Mouse (Mus musculus): ENCODE data around the gene Aatf. TPM values are rescaled to one million over a fixed set of nuclear protein-coding genes. Genes with fewer than 3 reads are reported as not detected.
A peak's percentile ranks its signal among the peaks of the same experiment; 100 is the strongest.

Aatf gene
- polyA plus RNA-seq, 1 experiment from 2014 or later: 55.3 TPM

DNA sequence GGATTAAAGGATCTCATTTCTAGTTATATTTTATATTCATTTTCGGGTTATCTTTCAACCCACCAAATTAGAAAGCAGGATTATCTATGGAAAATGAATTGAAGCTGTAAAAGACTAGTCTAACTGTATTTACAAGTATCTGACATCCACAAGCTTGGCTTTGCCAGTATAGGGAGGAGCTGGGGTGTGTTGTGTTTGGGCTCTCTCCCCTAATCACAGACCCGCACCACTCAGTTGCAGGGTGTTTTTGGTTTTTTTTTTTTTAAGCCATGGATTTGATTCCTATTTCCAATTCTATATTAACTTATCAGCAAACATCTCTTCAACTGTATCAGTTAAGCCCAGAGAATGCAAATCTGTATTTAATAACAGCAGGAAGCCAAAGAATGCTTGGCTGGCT is 4.1 kb upstream of the Aatf start:
- 40% methylated on average over 2 of the region's 2 CpGs for WGBS
- ATAC-seq (ENCODE audit: insufficient read depth, low FRiP score): no peak
- H3K4me1 ChIP-seq (ENCODE audit: control insufficient read depth, insufficient read depth, low read length): peaks cover 7% of the 10 kb centered on the region; the same call in 1 of the 2 replicates
- no peaks in the 10 kb centered on the region for H3K36me3 ChIP-seq (ENCODE audit: control insufficient read depth, insufficient read depth, low read length)
- no peak overlapping the region for H3K27ac ChIP-seq (ENCODE audit: low read length)
- no peaks in the 10 kb centered on the region for H3K9me3 ChIP-seq (replicated peaks; ENCODE audit: control insufficient read depth, low read length)
- H3K27me3 ChIP-seq (ENCODE audit: control insufficient read depth, insufficient read depth, low read length): peaks cover 73% of the 10 kb centered on the region
- no peak overlapping the region for H3K4me2 ChIP-seq (ENCODE audit: low read depth, low read length)
- H3K9ac ChIP-seq (ENCODE audit: low read length): no peak overlapping the region
- H3K4me3 ChIP-seq (replicated peaks; ENCODE audit: low read length): no peak overlapping the region

DNA sequence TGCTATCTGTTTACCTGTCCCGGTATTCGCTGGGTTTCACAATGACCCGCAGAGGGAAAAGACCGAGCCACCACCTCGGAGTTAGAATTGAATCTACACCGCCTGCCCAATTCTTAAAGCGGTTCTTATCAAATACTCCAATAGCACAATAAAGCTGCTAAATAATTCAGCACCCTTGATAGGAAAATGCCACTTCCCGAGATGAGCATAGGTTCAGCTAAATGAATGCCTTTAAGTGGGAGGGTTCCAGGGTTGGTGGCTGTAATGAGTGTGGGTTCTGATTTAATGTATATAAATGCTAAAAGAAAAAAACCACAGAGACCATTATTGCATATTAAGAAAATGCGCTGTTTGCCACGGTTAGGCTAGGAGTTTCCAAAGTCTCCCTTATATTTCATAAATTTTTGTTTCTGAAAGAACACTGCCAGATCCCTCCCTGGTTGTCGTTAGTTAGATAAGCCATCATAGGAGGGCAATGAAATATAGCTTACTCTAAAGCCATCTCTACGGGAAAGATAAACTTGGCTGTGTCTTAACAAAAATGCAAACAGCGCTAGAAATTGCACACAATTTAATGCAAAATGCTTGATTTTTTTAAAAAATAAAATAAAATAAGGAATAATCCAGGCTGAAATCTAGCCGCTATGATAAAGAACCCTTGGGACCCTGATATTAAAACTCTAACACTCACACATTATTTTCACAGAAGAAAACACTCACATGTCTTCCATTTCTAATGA is 3.3 kb upstream of the Aatf start:
- peaks cover 6% of the 10 kb centered on the region; the same call in 1 of the 2 replicates for H3K4me1 ChIP-seq (ENCODE audit: control insufficient read depth, insufficient read depth, low read length)
- H3K4me3 ChIP-seq (replicated peaks; ENCODE audit: low read length): no peak overlapping the region
- H3K36me3 ChIP-seq (ENCODE audit: control insufficient read depth, insufficient read depth, low read length): no peaks in the 10 kb centered on the region
- H3K27ac ChIP-seq (ENCODE audit: low read length): no peak overlapping the region
- ATAC-seq (ENCODE audit: insufficient read depth, low FRiP score): no peak
- whole genome bisulfite sequencing: 16% methylated on average over 14 of the region's 14 CpGs
- H3K4me2 ChIP-seq (ENCODE audit: low read depth, low read length): no peak overlapping the region
- H3K27me3 ChIP-seq (ENCODE audit: control insufficient read depth, insufficient read depth, low read length): peaks cover 66% of the 10 kb centered on the region
- H3K9me3 ChIP-seq (replicated peaks; ENCODE audit: control insufficient read depth, low read length): no peaks in the 10 kb centered on the region
- no peak overlapping the region for H3K9ac ChIP-seq (ENCODE audit: low read length)

DNA sequence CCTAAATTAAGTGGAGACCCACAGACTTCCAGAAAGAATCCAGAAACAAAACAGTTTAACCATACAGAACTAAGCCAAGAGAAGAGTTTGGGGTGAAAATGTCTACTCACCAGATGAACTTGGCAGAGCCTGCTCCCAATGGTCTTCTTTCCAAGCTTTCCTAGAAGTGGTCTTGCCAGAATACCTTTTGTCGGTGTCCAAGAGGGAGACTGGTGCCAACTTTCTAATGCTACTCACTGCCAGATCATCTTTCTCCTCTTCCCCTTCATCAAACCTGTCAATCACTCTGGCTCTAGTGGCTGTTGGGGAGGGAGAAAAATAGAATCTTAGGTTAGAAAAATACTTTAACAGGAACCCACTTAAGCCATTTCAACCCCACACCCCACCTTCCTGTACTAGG is 1.3 kb downstream of the Aatf start:
- peaks cover 29% of the 10 kb centered on the region for H3K27me3 ChIP-seq (ENCODE audit: control insufficient read depth, insufficient read depth, low read length)
- H3K4me3 ChIP-seq (replicated peaks; ENCODE audit: low read length): peak overlapping the region; percentile 89
- H3K27ac ChIP-seq (ENCODE audit: low read length): no peak overlapping the region
- no peak for ATAC-seq (ENCODE audit: insufficient read depth, low FRiP score)
- no peaks in the 10 kb centered on the region for H3K9me3 ChIP-seq (replicated peaks; ENCODE audit: control insufficient read depth, low read length)
- WGBS: 85% methylated on average over 1 of the region's 1 CpGs
- peaks cover 6% of the 10 kb centered on the region; the same call in 1 of the 2 replicates for H3K4me1 ChIP-seq (ENCODE audit: control insufficient read depth, insufficient read depth, low read length)
- no peak overlapping the region for H3K9ac ChIP-seq (ENCODE audit: low read length)
- H3K4me2 ChIP-seq (ENCODE audit: low read depth, low read length): peak overlapping the region; percentile 95
- H3K36me3 ChIP-seq (ENCODE audit: control insufficient read depth, insufficient read depth, low read length): peaks cover 3% of the 10 kb centered on the region; the same call in 1 of the 2 replicates

DNA sequence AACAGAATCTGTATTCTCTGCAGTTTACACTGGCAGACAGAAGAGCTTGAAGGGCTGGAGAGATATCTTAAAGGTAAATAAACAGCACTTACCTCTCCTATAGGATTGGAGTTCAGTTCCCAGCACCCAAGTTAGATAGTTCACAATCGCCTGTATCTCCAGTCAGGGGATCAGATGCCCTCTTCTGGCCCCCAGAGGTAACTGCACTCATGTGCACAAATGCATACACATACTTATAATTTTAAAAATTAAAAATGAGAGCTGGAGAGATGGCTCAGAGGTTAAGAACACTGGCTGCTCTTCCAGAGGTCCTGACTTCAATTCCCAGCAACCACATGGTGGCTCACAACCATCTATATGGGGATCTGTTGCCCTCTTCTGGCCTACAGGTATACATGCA is 9.0 kb downstream of the Aatf start:
- no peak for ATAC-seq (ENCODE audit: insufficient read depth, low FRiP score)
- WGBS: 95% methylated on average over 1 of the region's 1 CpGs
- no peaks in the 10 kb centered on the region for H3K4me1 ChIP-seq (ENCODE audit: control insufficient read depth, insufficient read depth, low read length)
- H3K27ac ChIP-seq (ENCODE audit: low read length): no peak overlapping the region
- H3K9ac ChIP-seq (ENCODE audit: low read length): no peak overlapping the region
- no peaks in the 10 kb centered on the region for H3K9me3 ChIP-seq (replicated peaks; ENCODE audit: control insufficient read depth, low read length)
- no peak overlapping the region for H3K4me3 ChIP-seq (replicated peaks; ENCODE audit: low read length)
- H3K4me2 ChIP-seq (ENCODE audit: low read depth, low read length): no peak overlapping the region
- no peaks in the 10 kb centered on the region for H3K27me3 ChIP-seq (ENCODE audit: control insufficient read depth, insufficient read depth, low read length)
- peaks cover 7% of the 10 kb centered on the region; the same call in 1 of the 2 replicates for H3K36me3 ChIP-seq (ENCODE audit: control insufficient read depth, insufficient read depth, low read length)

DNA sequence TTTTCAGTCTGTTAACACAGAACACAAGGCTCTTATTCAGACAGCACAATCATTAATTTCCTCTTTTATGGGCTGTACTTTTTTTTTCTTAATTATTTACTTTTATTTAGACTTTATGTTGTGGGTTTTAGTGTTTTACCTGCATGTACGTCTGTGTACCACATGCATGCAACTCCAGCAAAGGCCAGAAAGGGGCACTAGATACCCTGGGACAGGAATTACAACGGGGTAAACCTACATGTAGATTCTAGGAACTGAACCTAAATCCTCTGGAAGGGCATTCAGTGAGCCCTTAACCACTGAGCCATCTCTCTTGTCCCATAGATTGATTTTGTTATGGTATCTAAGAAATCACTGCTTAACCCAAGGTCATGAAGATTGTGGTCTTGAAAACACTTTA is 15.4 kb downstream of the Aatf start:
- H3K27ac ChIP-seq (ENCODE audit: low read length): no peak overlapping the region
- ATAC-seq (ENCODE audit: insufficient read depth, low FRiP score): no peak
- no peak overlapping the region for H3K4me3 ChIP-seq (replicated peaks; ENCODE audit: low read length)
- 77% methylated on average over 2 of the region's 2 CpGs for WGBS
- no peaks in the 10 kb centered on the region for H3K27me3 ChIP-seq (ENCODE audit: control insufficient read depth, insufficient read depth, low read length)
- no peaks in the 10 kb centered on the region for H3K9me3 ChIP-seq (replicated peaks; ENCODE audit: control insufficient read depth, low read length)
- no peak overlapping the region for H3K4me2 ChIP-seq (ENCODE audit: low read depth, low read length)
- no peak overlapping the region for H3K9ac ChIP-seq (ENCODE audit: low read length)
- no peaks in the 10 kb centered on the region for H3K4me1 ChIP-seq (ENCODE audit: control insufficient read depth, insufficient read depth, low read length)
- H3K36me3 ChIP-seq (ENCODE audit: control insufficient read depth, insufficient read depth, low read length): peaks cover 7% of the 10 kb centered on the region; the same call in 1 of the 2 replicates

DNA sequence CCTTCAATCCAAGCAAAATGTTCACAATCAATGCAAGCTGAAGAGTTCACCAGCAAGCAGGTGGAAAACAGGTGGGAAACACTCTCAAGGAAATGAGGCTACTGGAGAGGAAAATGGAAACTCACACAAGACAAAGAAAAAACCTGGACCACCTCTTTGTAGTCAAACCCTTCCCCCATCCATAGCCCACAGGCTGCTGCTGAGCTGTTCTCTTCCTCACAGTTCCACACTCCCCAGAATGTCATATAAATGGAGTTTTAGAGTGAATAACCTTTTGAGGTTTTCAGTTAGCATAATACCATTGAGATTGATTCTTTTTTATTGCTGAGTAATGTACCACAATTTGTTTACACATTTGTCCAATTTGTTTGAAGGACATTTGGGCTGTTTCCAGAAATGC is 16.4 kb downstream of the Aatf start:
- H3K27ac ChIP-seq (ENCODE audit: low read length): no peak overlapping the region
- H3K9me3 ChIP-seq (replicated peaks; ENCODE audit: control insufficient read depth, low read length): no peaks in the 10 kb centered on the region
- H3K4me3 ChIP-seq (replicated peaks; ENCODE audit: low read length): no peak overlapping the region
- no peaks in the 10 kb centered on the region for H3K4me1 ChIP-seq (ENCODE audit: control insufficient read depth, insufficient read depth, low read length)
- H3K36me3 ChIP-seq (ENCODE audit: control insufficient read depth, insufficient read depth, low read length): peaks cover 7% of the 10 kb centered on the region; the same call in 1 of the 2 replicates
- H3K27me3 ChIP-seq (ENCODE audit: control insufficient read depth, insufficient read depth, low read length): no peaks in the 10 kb centered on the region
- ATAC-seq (ENCODE audit: insufficient read depth, low FRiP score): no peak
- no peak overlapping the region for H3K9ac ChIP-seq (ENCODE audit: low read length)
- no peak overlapping the region for H3K4me2 ChIP-seq (ENCODE audit: low read depth, low read length)

DNA sequence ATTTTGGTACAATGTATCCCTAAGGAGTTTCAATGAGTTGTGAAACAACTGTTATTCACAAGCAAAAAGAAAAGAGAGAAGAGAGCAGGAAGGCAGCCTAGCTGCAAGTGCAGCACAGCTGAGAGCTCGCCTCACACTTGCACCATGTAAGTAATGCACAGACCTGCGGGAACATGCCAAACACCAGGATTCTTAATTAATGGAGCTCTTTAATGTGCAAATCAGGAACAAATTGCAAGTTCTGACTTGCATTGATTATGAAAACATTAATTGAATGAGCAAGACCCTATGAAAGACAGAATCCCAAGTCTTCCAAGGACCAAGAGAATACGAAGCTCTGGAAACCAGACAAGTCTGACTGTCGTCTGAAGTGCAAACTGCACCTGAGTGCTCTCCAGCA is 17.5 kb downstream of the Aatf start:
- WGBS: 59% methylated on average over 4 of the region's 4 CpGs
- Histone ChIP-seq H3K36me3 (ENCODE audit: control insufficient read depth, insufficient read depth, low read length) (peaks cover 7% of the 10 kb centered on the region; the same call in 1 of the 2 replicates), H3K27me3 (ENCODE audit: control insufficient read depth, insufficient read depth, low read length) (no peaks in the 10 kb centered on the region), H3K4me2 (ENCODE audit: low read depth, low read length) (no peak overlapping the region), H3K4me3 (replicated peaks; ENCODE audit: low read length) (no peak overlapping the region), H3K27ac (ENCODE audit: low read length) (no peak overlapping the region), H3K9me3 (replicated peaks; ENCODE audit: control insufficient read depth, low read length) (no peaks in the 10 kb centered on the region), H3K4me1 (ENCODE audit: control insufficient read depth, insufficient read depth, low read length) (no peaks in the 10 kb centered on the region), H3K9ac (ENCODE audit: low read length) (no peak overlapping the region)
- no peak for ATAC-seq (ENCODE audit: insufficient read depth, low FRiP score)

DNA sequence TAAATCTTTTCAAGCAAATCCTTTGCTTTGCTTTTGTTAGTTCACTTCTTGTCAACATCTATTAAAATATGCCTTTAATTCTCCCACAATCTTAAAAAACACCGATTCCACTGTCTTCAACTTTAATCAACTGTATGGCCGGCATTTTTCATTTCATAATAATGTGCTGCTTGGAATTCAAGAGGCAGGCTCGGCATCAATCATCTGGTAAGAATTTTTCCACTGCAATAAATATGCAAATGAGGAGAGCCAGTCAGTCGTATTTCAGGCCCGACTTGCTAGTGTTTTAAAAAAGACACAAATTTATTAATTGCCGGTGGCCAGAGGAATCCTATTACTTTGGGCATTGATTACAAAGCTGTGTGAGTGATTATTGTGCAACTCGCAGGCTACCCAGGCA is 31.7 kb downstream of the Aatf start:
- WGBS: 58% methylated on average over 7 of the region's 7 CpGs
- no peak overlapping the region for H3K27ac ChIP-seq (ENCODE audit: low read length)
- no peak overlapping the region for H3K9ac ChIP-seq (ENCODE audit: low read length)
- H3K4me2 ChIP-seq (ENCODE audit: low read depth, low read length): no peak overlapping the region
- ATAC-seq (ENCODE audit: insufficient read depth, low FRiP score): no peak
- no peaks in the 10 kb centered on the region for H3K9me3 ChIP-seq (replicated peaks; ENCODE audit: control insufficient read depth, low read length)
- H3K4me3 ChIP-seq (replicated peaks; ENCODE audit: low read length): no peak overlapping the region
- 0 out of 2 replicates have a peak, but pooled peaks cover 2% of the 10 kb centered on the region for H3K4me1 ChIP-seq (ENCODE audit: control insufficient read depth, insufficient read depth, low read length)
- no peaks in the 10 kb centered on the region for H3K36me3 ChIP-seq (ENCODE audit: control insufficient read depth, insufficient read depth, low read length)
- H3K27me3 ChIP-seq (ENCODE audit: control insufficient read depth, insufficient read depth, low read length): no peaks in the 10 kb centered on the region

DNA sequence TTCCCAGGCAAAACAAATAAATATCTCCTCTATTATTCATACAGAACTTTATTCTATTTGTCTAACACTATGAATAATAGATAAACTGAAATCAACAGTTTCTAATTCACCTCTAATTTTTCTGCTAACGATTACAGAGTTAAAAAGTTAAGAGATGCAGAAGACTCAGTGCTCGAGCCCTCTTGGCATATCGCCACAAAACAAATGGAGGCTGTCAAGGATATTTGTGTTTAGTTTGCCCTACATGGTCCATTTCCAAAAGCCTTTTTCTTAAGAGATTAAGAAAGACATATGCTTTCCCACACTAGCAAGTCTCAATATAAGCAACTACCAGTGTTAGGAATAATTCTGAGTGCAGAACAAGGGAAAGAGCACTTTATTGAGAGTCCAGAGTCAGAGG is 32.9 kb downstream of the Aatf start:
- Histone ChIP-seq H3K9ac (ENCODE audit: low read length) (no peak overlapping the region), H3K4me1 (ENCODE audit: control insufficient read depth, insufficient read depth, low read length) (0 out of 2 replicates have a peak, but pooled peaks cover 2% of the 10 kb centered on the region), H3K27me3 (ENCODE audit: control insufficient read depth, insufficient read depth, low read length) (no peaks in the 10 kb centered on the region), H3K4me2 (ENCODE audit: low read depth, low read length) (no peak overlapping the region), H3K36me3 (ENCODE audit: control insufficient read depth, insufficient read depth, low read length) (no peaks in the 10 kb centered on the region), H3K27ac (ENCODE audit: low read length) (no peak overlapping the region; the same call in 1 of the 2 replicates), H3K4me3 (replicated peaks; ENCODE audit: low read length) (no peak overlapping the region), H3K9me3 (replicated peaks; ENCODE audit: control insufficient read depth, low read length) (no peaks in the 10 kb centered on the region)
- ATAC-seq (ENCODE audit: insufficient read depth, low FRiP score): no peak
- 38% methylated on average over 3 of the region's 3 CpGs for WGBS

Measured in stomach, embryonic 16.5 days (tissue).